Mouse (Mus musculus): Measurements from ENCODE around the gene Fxn.

- TF ChIP-seq CTCF (IDR thresholded peaks at IDR 0.05; ENCODE audit: borderline replicate concordance, control insufficient read depth, extremely low read depth, insufficient read depth, low read length, poor library complexity): no peak
- TF ChIP-seq POLR2A (IDR thresholded peaks at IDR 0.05; ENCODE audit: control insufficient read depth, extremely low read depth, insufficient read depth, low read length, poor library complexity): no peak
These were observed 20.7 kb downstream of the Fxn start for GRCm38 (mm10) chr19:24259390-24260351.

All from thymus, adult 2 months (tissue).